Mouse (Mus musculus): Measurements from ENCODE around the gene Strbp.

Gene Strbp

DNA sequence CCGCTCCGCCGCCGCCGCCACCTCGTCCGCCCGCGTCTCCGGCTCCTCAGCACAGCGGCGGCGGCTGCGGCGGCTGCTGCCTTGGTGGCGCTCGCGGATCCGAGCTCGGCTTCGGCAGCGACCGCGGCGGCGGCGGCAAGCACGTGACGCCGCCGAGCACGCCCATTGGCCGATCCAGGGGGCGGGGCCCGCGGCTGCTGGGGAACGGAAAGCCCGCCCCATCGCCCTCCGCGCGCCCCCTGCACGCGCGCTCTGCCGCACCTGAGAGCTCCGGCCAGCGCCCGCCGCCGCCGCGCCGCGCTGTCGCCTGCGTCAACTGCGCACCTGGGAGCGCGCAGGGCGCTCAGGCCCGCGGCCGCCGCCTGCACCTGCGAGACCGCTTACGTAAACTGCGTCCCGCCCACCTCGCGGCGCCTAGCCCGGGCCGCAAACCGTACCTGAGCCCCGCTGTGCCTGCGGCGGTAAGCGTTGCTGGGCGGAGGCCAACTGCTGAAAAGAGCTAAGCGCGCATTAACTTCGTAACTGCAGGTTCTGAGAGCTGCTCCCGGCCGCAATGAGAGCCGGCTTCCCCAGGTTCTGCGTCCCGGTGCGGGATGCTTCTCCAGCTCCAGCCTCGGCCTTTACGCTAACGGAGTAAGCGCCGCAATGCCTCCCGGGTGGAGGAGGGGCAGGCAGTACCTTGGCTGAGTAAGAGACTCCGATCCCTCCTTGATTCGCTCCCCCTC is at the start of gene Strbp:
Gene Strbp (minus strand): TSS at position 630 of the 725 bp plus-strand sequence.
- in situ Hi-C loops (cut with MboI, MseI): no loop called here

DNA sequence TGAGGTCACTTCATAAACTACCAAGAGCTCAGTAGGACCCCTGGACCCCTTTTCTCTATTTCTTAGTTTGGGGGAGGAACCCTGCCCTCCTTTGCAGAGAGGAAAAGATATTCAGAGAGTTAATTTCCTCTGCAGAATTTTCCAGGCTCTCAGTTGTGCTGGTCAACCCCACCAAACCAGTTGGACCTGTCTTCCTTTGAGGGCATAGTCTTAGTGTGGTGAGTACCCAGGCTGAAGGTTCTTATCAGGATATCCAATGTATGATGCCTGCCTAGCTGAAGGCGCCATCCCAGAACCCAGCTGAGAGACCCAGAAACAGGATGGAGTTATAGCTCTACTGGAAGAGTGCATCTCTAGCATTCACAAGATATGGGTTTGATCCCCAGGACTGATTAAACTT is 47.5 kb upstream of the Strbp start:
- in situ Hi-C loops (cut with MboI, MseI): no loop called here

GRCm38 (mm10) chr2:37749323-37749722 is 45.7 kb upstream of the Strbp start:
- in situ Hi-C loops (cut with MboI, MseI): no loop called here

- in situ Hi-C loops (cut with MboI, MseI): no loop called here
Observed at GRCm38 (mm10) chr2:37748442-37749066, 44.9 kb upstream of the Strbp start.

DNA sequence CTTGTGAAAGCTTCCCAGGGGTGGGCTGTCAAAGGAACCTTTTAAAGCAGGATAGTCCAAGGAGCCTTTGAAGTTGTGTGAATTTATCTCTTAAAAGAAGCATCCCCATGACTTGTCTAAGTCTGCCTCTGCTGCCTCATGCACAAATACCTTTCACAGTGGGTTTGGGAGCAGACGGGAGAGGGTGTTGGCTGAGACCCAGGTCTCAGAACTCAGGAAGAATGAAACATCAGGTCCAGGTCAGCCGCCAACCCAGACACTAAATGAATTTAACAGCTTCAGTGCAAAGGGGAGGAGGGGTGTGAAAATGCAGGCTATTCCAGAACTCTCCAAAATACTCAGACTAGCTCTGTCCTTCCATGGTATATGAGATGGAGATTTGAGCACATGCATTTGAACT is 44.2 kb upstream of the Strbp start:
- in situ Hi-C loops (cut with MboI, MseI): no loop called here

GRCm38 (mm10) chr2:37746293-37747049 is 42.8 kb upstream of the Strbp start:
- in situ Hi-C loops (cut with MboI, MseI): no loop called here

DNA sequence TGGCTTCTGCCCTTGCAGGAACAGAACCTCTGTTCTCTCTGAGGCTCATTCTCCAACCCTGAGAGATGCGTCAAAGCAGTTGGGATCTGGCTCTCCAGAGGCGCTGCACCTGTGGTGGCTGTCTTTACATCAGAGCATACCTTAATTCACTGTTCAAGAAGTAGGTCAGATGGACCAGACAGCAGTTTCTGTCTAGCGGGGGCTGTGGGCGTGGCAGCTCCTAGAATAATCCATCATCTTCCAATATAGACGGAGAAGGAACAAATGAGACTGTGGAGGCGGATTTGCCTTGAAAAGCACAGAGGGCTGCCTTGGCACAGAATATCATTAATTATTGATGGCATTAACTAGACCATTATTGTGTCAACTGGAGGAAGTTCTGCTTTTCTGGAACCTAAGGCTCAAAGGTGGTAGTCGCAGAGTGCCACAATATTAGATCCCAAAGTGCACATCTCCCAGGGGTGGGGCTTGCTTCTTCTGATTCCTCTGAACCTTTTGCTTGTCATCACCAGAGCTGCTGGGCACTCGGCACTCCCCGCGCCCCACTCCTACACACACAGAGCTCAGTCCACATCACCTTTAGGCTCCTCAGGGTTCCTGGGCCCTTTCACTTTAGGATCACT is 41.2 kb upstream of the Strbp start:
- in situ Hi-C loops (cut with MboI, MseI): no loop called here

DNA sequence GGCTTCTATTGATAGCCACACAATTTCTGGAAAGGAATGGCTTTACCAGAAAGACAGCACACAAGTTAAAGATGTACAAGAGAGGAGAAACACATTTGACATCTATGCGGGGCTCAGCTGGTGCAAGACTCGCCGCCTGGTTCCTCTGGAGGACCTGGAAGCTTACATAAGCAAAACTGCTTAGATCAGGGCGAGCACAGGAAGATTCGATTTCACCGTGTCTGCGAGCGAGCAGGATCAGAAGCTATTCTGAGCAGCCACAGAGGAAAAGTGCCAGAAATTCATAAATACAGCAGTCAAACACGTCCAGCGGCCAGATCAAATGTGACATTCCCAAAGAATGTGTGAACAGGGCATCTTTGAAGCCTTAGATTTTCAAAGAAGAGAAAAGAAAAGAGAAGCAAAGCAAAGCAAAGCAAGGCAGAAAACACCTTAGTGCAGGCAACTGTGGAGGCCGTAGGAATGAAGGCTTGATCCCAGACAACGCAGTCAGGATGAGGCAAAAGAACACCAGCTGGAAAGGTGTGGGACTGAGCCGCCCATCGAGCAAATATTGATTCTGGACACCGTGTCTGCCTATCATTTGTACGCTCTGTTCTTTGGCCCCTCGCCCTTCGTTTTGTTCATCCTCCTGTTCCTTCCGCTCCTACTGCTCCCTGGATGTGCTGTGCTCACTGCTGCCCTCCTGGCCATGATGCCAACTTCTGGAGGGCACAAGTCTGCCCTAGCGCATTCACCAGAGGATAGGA is 38.3 kb upstream of the Strbp start:
- in situ Hi-C loops (cut with MboI, MseI): no loop called here

GRCm38 (mm10) chr2:37735807-37736188 is 32.1 kb upstream of the Strbp start:
- in situ Hi-C loops (cut with MboI, MseI): no loop called here

DNA sequence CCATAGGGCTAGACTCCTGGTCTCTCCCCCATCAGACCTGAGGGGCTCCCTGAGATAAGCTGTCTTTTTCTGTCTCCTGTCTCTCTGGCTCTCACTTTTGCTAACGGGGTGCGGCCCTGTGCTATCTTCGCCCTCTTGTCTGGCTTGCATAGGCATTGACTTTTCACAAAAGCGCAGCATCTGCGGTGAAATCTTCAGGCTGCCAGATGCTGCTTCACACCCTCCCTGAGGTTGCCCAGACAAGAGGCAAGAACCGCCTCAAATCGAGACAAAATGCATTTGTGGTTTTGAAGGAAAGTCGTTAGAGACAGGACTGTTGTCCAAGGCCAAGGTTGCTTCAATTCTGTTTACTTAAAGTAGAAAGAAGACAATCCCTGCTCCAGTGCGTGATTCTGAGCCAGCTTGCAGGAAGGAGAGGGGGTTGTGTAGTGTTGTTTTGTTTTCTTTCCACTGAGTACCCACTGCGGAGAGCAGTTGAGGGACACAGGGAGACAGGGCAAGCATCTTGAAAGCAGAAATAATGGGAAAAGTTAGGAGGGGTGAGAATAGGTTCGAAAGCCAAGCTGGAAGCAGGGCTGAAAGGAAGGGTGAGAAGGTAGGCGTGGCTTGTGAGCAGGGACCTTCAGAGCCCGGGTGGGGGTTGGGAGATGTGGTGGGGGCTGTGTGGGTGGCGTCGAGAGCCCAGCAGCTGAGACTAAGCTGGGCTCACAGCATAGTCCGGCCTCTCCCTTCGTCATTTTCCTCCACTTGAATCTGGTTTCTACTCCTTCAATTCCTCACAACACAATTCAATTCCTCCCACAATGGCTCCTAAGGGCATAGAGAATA is 31.5 kb upstream of the Strbp start:
- in situ Hi-C loops (cut with MboI, MseI): no loop called here

DNA sequence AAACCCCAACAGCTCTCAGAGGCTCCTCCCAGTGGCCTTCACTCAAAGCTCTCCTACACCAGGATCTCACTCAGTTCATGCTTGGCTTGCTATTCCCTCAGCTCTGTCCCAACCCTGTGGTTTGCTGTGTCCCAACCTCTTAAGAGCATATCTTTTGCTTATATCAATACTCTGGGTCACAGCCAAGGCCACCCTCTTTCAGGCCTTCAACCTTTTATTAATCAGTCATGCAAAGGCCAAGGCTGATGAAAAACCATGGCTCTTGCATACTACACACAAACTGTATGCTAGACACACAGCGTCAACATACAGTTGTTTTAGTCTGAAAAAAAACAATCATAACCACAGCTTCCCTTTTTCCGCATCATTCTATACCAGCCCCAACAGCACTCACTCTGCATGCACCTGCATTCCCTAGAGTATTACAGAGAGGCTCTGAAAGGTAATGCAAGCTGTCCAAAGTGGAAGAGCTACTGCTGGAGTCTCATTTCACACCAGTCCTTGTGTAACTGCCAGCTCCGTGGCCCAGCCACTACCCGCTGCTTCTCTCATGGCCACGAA is 27.7 kb upstream of the Strbp start:
- in situ Hi-C loops (cut with MboI, MseI): no loop called here

GRCm38 (mm10) chr2:37724231-37724630 is 20.6 kb upstream of the Strbp start:
- in situ Hi-C loops (cut with MboI, MseI): no loop called here

DNA sequence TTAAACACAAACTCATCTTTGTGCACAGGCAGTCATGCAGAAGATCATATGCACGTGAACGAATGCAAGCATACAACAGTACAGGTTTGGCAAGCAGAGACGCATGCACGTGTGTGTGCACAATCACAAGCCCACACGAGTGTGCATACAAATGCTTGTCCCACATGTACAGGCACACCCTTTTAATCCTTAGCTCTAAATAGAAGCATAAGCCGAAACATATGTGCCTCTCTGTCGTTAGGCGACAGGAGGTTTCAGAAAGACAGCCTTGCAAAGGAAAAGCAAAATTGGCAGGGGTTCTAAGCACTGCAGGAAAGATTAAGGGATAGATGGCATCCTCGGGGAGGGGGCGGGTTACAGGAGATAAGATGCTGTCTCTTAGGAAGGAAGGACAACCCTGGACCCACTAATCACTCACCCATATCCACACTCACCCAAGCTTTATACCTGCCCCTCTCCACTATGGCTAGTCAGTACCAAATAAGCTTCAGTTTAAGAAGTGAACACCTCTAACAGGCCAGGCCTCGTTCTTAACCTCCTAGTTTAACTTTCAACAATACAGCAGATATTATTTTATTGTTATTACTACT is 19.9 kb upstream of the Strbp start:
- in situ Hi-C loops (cut with MboI, MseI): no loop called here

- in situ Hi-C loops (cut with MboI, MseI): no loop called here
Observed at GRCm38 (mm10) chr2:37722674-37723465, 19.2 kb upstream of the Strbp start.

GRCm38 (mm10) chr2:37716266-37716665 is 12.6 kb upstream of the Strbp start:
- in situ Hi-C loops (cut with MboI, MseI): no loop called here

GRCm38 (mm10) chr2:37715364-37715763 is 11.7 kb upstream of the Strbp start:
- in situ Hi-C loops (cut with MboI, MseI): no loop called here

GRCm38 (mm10) chr2:37713100-37713499 is 9.4 kb upstream of the Strbp start:
- in situ Hi-C loops (cut with MboI, MseI): loop anchor here (5.0 kb wide), 1 partner anchor 54 kb away; no protein-coding TSS in a partner anchor

DNA sequence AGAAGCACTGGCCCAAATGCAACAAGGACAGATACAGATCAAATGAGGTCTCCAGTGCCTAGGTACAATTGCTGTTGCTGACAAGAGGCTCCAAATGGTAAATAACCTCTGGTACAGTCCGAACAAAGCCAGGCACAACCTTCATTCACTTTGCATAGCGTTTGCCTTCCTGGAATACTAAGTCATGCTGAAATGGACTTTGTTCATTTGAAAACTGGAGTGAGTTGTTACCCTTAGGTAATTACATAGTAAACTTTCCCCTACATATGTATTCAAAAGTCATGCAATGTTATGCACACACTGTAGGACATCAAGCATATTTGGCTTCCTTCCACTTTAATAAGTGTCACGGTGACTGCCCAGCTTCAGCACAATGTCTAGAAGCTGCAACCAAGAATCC is 5.2 kb upstream of the Strbp start:
- in situ Hi-C loops (cut with MboI, MseI): no loop called here

- in situ Hi-C loops (cut with MboI, MseI): no loop called here
Observed at GRCm38 (mm10) chr2:37704141-37704760, 592 bp upstream of the Strbp start.
